Mouse (Mus musculus) heart, postnatal 0 days (tissue): Measurements from ENCODE around the gene Magi3.

Experiments used
- CTCF ChIP-seq: IDR thresholded peaks from 2 replicates; pipeline ENCODE4 v1.5.1; 2016; ENCODE audit warnings: antibody characterized with exemption, control low read depth, low read depth
- EP300 ChIP-seq: IDR thresholded peaks from 2 replicates; pipeline ENCODE4 v1.6.1; 2016; ENCODE audit warnings: antibody characterized with exemption, low read depth

GRCm38 (mm10) chr3:104237846-104238440 lies 17.8 kb upstream of the Magi3 start:
- TF ChIP-seq EP300 (no peak), CTCF (no peak)
